Mouse (Mus musculus) urinary bladder, adult 18-20 months (tissue): ENCODE measurements around the gene Fam49a.

Experiments used
- DNase-seq, 2 experiments: peaks; one replicate each; pipeline ENCODE4 v3.0.0; 2022; ENCODE audit warnings: low spot score in 2 of 2, mixed read lengths in 2 of 2

Gene Fam49a

DNA sequence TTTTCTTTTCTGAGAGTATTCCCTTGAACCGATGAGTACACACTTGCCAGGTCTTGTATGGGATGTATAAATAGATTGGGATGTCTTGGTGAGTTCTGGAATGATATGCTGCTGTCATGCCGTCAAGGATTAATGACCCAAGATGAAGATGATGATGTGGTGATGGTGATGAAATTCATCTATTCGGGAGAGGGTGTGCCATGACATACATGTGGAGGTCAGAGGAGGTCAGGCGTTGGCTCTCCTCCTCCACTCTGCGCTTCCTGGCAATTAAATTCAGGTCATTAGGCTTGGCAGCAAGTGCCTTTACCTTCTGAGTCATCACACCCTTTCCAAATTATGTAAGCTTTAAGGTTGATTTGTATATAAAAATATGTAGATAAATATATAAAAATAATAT lies 95.0 kb downstream of the Fam49a start:
- no peak for DNase-seq

DNA sequence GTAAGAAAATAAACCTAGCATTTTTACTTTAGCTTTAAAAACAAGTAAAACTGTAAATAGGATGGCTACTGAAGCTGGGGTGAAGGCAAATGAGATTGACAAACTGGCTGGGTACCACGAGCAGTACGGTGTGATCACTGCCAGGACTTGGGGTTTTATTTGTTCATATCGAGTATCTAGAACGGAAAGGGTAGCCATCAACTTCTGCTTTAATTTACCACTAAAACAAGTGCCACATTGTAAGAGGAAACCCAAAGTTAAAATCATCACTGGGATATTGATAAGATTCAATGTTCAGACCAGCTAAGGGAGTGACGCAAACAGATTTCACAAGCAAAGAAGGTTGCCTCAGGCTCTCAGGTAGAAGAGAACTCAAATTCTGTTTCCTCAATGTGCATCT lies 98.0 kb downstream of the Fam49a start:
- no peak for DNase-seq

DNA sequence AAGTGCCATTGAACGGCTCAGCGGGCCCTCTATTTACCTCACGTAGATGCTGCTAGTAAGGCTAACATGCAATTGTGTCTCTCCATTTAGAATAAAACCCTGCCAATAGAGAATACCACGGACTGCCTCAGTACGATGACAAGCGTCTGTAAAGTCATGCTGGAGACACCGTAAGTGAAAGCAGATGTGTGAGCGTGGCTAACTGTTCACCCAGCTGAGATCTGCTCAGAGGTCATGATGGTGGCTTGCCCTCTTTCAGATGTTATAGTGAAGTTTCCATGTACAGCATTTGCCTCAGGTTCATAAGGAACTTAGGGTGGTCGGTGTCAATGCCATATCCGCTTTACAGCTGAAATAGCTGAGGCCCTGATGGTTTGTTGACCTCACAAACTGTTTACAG lies 100.4 kb downstream of the Fam49a start:
- no peak for DNase-seq

DNA sequence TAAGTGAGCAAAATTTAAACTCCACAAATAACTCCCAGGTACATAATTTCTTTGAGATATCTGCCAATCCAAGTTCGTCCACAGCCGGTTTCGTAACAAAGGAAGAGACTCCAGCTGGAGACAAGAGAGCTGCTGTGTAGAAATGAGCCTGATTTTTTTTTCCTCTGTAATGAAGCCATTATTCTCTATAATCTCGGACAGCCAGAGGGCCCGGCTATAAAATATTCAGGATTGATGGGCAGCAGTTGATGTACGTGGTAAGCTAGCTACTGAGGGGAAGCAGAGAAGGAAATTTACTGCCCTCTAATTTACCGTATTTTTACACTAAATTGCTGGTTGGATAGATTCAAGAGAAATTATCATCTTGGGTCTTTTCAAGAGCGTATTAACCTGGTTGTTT lies 102.3 kb downstream of the Fam49a start:
- DNase-seq: no peak

DNA sequence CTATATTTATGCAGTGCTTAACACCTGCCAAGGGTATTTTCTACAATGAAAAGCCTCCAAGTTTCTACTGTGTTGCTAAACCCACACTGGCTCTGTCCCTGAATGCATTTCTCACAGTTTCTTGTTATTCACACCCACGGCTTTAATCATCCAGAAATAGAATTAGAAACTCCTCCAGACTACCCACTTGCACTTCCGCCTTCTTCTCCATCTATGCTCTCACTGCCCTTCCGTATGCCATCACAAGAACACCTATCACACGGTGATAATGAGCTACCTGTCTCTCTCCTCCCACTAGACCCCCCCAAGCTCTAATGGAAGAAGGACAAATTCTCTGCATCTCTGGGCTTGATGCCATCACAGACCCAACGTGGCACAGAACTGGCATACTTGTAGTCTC lies 105.5 kb downstream of the Fam49a start:
- no peak for DNase-seq

DNA sequence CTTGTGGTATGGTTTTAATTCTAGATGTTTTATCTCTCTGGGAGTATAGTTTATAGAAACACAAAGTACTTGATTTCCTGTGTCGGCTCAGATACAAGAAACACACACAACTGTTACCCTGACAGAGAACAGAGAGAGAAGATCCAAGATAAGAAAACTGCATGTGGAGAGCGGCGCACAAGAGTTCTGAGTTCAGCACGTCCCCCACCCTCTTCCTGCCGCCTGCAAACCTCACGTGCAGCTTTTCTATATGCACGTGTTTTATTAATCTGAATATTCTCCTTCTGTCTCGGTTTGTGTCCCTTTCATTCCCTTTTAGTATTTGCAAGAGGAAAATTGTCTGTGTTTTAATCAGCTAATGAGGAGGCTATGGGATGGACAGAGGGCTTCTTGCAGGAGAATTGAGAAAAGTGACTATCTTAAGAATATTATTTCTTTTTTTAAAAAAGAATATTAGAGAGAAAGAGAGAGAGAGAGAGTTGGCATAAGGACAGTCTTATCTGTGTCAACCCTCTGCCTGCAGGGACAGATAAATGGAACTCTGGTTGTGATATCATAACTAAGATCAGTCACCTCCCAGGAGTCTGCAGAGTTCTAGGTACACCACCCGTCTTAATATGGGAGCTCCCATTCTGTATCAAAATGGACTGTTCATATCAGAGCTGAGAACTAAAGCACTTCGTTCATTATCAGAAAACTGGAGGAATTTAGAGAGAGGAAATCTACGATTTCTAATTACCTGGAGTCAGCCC lies 111.3 kb downstream of the Fam49a start:
- no peak for DNase-seq

DNA sequence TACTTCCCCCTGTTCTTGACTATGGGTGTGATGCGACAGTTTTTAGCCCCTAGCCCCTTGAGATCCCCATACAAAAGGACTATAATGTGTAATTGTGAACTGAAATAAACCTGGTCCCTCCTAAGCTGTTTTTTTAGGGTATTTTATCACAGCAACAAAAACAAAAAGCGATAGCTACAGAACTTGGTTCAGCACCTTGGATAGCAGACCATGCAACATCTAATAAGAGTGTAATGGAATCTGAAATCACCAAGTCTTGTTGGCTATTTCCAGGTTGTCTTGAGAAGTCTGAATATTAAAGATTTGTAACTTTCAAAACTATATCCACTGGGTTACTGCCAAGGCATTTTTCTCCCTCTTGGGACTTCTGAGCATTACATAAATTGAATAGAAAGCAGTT lies 117.1 kb downstream of the Fam49a start:
- DNase-seq: no peak

DNA sequence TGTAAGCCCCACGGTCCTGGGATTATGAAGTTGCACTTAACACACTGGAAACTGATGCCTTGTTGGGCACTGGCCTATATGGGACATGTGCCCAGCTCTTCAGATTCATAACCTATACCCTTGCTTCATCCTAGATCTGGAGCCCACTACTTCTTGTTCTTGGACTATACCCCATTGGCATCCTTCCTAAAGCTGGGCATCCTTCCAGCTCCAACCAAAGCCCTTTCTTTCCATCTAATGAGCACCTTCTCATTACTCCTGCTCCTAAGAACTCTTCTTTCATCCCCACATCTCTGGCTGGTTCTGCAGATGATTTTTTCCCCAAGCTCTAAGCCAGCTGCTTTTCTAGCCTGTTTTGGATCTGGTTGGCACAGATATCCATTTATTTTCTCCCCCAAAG lies 127.3 kb downstream of the Fam49a start:
- no peak for DNase-seq

DNA sequence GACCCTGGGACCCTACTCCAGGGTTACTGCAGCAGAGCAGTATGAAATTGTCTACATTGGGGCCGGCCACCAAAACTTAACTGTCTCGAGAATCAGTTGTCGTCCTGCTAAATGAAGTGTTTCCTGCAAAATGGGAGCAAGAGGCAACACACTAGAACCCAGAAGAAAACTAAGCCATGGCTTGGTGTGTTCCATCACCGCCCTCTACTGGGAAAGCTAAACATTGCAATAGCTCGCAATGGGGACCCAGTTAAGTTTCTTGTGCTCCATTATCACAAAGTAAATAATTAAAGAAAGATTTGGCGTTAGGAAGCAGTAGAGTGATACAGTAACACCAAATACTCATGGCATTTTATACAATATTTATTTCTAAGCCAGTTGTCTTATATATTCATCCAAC lies 134.3 kb downstream of the Fam49a start:
- peak in 1 of 2 experiments; percentile 22 for DNase-seq

DNA sequence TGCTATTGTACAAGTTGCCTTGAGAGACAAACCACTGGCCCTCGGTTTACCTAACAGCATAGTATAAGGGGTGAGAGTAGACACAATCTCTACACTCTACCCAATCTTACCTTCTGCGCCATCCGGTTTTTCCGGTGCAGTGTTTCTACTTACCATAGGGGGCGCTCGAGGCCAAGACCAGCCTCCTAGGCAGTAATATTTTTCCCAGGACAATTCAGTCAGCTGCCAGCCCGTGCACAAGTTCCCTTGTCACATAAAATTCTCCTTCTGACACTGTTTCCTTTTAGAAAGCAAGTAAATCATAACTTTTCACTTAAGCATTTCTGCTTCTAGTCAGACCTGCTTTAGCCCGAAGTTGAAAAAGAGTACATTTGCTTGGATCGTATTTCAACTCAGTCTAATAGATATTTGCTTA lies 139.1 kb downstream of the Fam49a start:
- peak; percentile 36 to 59 for DNase-seq

DNA sequence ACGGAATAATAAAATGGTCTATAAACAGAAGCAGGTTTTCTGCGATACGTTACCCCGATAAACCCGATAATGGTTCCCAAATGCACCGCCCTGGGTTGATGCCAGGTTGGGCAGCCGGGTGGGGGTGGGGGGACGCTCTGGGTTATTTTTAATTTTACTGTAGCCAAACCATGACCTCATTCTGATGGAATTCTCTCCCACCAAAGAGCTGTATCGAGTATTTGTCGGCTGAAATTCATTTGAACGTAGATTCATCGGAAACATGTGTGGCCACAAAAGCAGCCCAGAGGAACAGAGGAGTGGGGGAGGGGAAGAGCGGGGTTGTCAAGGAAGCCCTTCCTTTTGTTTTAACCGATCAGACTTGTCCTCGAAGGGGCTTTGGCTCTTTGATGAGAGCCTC lies 139.6 kb downstream of the Fam49a start:
- DNase-seq: no peak

DNA sequence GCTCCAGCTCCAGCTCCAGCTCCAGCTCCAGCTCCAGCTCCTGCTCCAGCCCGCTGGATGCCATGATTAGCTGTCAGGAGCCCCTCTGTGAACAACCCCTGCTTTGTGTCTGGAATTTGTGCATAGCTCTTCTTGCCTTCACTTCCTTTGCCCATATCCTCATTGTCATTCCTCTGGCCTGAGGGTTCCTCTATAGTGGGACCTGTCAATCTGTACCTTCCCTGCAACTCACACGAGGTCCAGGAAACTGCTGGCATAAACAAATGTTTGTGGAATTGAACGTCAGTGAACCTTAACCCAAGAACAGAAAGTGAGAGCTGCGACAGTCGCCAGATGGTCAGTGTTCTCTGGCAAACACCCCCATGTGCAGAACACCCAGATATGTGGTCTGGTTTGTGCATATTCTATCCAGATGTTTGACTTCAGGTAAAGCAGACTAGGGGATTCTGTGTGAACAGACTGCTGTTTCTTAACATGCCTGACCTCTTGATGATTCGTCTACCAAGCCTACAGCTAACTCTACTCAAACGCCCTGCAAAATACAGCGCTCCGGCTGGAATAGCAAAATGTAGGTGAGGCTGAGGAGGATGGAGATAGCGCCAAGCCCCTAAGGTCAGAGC lies 143.7 kb downstream of the Fam49a start:
- DNase-seq: no peak

DNA sequence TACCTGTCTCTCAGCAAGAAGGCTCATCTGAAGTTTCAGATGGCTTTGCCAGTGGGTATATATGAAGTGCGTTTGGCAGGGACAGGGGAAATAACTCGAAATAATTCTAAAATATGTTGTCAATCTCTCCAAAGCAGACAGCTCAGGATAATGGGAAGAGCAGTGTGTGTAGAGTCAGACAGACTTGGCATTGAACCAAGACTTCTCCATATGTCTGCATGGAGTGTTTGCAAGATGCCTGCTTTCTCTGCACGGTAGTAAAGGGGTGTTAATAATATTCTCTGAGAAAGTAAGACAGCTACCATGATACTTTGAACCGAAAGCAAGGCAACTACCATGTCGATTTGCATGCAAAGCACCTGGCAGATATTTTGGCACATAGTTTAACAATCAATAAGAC lies 147.1 kb downstream of the Fam49a start:
- no peak for DNase-seq

DNA sequence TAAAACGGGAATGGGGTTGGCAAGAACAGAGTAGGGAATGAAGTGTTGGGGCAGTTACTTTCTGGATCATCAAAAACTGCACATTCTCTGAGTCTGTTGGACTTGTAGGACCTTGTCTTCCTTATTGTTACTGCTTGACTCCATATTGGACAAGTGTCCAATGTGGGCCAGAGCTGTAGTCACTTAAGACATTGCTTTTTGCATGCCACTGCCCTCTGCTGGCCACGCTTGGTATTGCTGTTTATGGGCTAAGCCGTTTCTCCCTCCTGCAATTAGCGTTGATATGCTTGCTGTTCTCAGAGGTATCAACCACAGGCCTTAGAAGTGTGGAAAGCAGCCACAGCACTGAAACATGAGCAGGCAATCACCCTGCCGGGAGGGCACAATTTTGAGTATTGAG lies 150.7 kb downstream of the Fam49a start:
- peak; percentile 43 to 84 for DNase-seq

DNA sequence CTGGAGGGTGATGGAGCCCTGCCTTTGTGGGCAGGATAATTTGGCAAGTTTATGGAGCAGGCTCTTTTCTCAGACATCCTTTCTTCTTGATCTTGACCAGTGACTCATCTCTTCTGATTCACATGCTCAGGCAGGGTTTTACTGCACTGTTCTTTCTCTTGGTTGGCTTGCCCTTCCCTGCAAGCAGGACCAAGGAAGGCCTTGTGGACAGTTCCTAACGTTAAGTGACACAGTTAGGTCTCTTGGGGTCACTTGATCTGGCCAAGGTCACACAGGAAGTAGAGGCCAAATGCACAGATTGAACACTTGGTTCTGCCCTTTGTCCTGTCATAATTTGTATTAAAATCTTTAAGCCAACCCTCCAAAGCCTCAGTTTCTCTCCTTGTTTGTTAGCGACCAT lies 158.5 kb downstream of the Fam49a start:
- no peak for DNase-seq

DNA sequence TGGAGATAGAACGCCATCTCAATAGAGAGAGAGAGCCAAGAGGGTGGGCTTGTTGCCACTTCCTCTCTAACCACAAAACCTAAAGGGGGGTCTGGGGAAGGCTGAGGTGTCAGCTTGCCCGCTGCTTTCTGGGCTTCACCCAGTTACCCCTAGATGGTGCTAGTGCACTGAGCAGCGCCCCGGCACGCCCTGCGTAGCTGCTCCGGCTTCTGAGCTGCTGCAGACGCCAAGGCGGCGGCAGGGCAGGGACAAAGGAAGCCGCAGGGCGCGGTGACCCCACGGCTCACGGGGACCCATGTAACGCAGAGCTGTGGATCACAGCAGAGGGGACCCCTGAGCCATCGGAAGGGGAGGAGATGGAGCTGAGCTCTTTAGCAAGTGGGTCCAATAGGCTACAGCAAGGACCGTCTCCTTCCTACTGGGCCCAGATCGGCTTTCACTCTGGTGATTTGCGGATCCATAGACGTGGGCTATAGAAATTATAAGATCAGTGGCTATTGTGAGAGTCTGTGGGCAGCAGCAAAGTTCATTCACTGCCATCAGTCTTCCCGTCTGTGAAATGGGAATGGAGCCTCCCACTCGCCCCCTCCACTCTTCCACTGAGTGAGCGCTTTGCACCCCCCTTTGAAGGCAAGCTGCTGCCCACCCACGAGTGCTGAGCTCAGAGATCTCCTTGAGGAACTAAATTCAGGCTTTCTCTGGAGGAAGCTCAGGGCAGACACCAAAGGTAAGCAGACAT lies 159.1 kb downstream of the Fam49a start:
- DNase-seq: peak; percentile 62 to 63

DNA sequence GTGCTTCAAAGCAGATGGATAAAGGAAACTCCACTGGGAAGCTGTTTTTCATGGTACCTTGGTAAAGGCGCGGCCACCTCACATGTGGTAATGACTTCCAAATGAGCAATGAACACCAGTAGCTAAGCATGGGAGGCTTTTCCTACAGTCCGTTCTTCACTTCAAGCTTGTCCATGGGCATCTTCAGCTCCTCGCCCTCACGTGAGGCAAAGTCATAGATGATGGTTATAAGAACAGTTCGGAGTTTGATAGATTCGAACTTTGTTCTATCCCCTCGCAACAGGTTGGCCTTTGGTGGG lies 159.6 kb downstream of the Fam49a start:
- no peak for DNase-seq

DNA sequence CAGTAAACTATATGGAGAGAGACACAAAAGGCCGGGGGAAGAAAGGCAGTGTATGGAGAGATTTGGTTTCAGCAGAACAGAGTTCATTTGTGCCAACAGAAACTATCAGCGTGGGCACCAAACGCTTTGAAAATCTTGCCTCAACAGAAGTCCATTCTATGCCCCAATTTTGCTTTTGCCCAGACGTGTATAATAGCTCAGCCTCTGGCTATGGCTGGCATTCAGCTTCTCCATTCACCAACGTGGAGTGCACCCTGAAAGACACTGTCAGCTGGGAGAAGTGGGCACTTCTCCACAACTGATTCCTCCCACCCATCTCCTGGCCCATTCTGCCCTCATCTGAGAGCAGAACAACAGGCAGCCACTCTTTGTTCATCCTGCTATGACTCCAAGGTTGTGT lies 163.2 kb downstream of the Fam49a start:
- no peak for DNase-seq

DNA sequence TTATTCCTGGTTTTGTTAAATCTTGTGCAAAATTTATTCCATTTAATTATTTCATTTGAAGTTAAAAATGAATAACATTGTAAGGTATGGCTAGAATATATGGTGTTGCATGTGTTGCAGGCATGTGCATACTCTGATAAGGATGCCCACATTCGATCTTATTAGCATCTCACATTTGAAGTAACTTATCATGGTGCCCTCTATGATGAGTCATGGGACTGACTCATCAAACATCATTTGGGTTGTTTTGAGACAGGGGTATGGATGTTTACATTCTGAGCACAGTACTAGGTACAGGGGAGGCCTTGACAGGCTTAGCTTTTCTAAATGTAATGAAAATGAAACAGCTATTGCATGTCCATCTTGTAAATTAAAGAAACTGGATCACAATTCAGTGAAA lies 165.3 kb downstream of the Fam49a start:
- no peak for DNase-seq

DNA sequence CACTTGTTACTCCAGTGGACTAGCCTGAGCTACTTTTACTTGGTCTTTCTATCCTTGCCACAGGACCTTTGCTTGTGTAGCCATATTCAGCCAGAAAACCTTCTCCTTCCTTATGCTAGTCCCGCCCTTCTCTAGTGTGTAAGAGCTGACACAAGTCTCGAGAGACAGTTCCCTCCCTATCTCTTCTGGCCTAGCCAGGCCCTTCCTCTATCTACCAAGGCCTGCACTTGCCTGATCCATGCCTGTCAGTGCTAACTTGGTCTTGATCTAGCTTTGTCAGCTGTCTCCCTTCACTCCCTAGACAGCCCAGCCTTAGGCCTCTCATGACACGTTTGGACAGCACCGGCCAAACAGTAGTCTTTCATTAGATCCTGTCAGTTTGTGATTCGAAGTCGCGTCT lies 166.9 kb downstream of the Fam49a start:
- DNase-seq: no peak
